Comparison of ENCODE assay signal across 16 mouse cellular contexts in the genomic region with DNA sequence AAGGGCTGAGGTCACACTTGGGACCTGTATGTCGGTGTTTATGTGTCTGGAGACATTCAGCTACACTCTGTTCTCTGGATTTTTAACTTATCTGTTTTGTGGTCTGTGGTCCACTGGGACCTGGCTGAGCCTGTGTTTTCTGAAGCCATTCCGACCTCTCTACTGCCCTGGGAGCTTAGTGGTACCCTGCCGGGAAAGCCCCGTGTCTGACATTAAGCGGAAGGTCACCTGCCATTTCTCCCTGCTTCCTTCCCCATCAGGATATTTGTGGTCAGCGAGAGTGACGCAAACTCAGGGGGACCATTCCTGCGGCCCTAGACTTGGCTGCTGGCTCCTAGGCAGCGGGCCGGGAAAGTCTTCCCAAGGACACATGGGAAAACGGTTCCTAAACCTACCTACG. TPM values are rescaled to one million over a fixed set of nuclear protein-coding genes. Genes with fewer than 3 reads are reported as not detected.
DNase-seq lines count a peak whose midpoint lies in the region; ATAC-seq lines count a peak whose summit lies in the region.
"Had no signal": no experiment of that assay in that cellular context is flagged by ENCODE, and none has a peak within 500 bp of the region (broad histone marks: within the 10 kb centered on the region; RNA-seq: fewer than 3 reads in every experiment).

No protein-coding gene starts in this region.

- no peaks in the 10 kb centered on the region for H3K9me3 ChIP-seq in hindbrain, embryonic 12.5 days (replicated peaks)
- H3K9me3 ChIP-seq in hindbrain, embryonic 16.5 days (ENCODE audit: control insufficient read depth, low read length) = no peaks in the 10 kb centered on the region
- no peaks in the 10 kb centered on the region for H3K9me3 ChIP-seq in embryonic facial prominence, embryonic 13.5 days
- no peaks in the 10 kb centered on the region for H3K9me3 ChIP-seq in forebrain, embryonic 15.5 days
- H3K9me3 ChIP-seq: heart, embryonic 12.5 days; hindbrain, embryonic 13.5 days had no signal

- no peak overlapping the region for H3K4me2 ChIP-seq in hindbrain, embryonic 12.5 days (replicated peaks)
- H3K4me2 ChIP-seq in hindbrain, embryonic 16.5 days (ENCODE audit: low read length) = no peak overlapping the region
- no peak overlapping the region for H3K4me2 ChIP-seq in embryonic facial prominence, embryonic 13.5 days
- H3K4me2 ChIP-seq in forebrain, embryonic 15.5 days (replicated peaks) = no peak overlapping the region
- H3K4me2 ChIP-seq: heart, embryonic 12.5 days; hindbrain, embryonic 13.5 days had no signal

- peaks cover 22% of the 10 kb centered on the region for H3K27me3 ChIP-seq in hindbrain, embryonic 12.5 days
- no peaks in the 10 kb centered on the region for H3K27me3 ChIP-seq in hindbrain, embryonic 16.5 days (replicated peaks; ENCODE audit: control insufficient read depth, insufficient read depth, low read length)
- peaks cover 5% of the 10 kb centered on the region; the same call in 1 of the 2 replicates for H3K27me3 ChIP-seq in embryonic facial prominence, embryonic 13.5 days
- no peaks in the 10 kb centered on the region for H3K27me3 ChIP-seq in splenic B cell, adult 2 months (ENCODE audit: control insufficient read depth, insufficient read depth, low read length, poor library complexity, severe bottlenecking)
- H3K27me3 ChIP-seq in forebrain, embryonic 15.5 days = no peaks in the 10 kb centered on the region
- H3K27me3 ChIP-seq: heart, embryonic 12.5 days had no signal

- no peak for ATAC-seq in hindbrain, embryonic 12.5 days (ENCODE audit: low FRiP score)
- no peak for ATAC-seq in hindbrain, embryonic 16.5 days
- ATAC-seq in embryonic facial prominence, embryonic 13.5 days (ENCODE audit: insufficient number of reproducible peaks, insufficient read depth, low FRiP score, low TSS enrichment, low read depth) = no peak
- ATAC-seq in megakaryocyte, adult 5-6 weeks (ENCODE audit: poor library complexity, severe bottlenecking) = peak; percentile 73
- ATAC-seq in forebrain, embryonic 15.5 days (replicated peaks) = no peak
- ATAC-seq: forebrain, embryonic 16.5 days; intestine, embryonic 16.5 days had no signal

- H3K27ac ChIP-seq in hindbrain, embryonic 12.5 days = no peak overlapping the region
- H3K27ac ChIP-seq in hindbrain, embryonic 16.5 days (ENCODE audit: low read depth, low read length) = no peak overlapping the region
- 0 out of 2 replicates have a peak overlapping the region, but pooled peaks have one; percentile 23 for H3K27ac ChIP-seq in embryonic facial prominence, embryonic 13.5 days
- H3K27ac ChIP-seq in forebrain, embryonic 15.5 days (replicated peaks) = no peak overlapping the region
- H3K27ac ChIP-seq: hindbrain, embryonic 13.5 days had no signal

- 76% methylated on average over 12 of the region's 12 CpGs for WGBS in hindbrain, embryonic 12.5 days
- 78% methylated on average over 12 of the region's 12 CpGs for WGBS in hindbrain, embryonic 16.5 days
- 76% methylated on average over 12 of the region's 12 CpGs for WGBS in embryonic facial prominence, embryonic 13.5 days
- 78% methylated on average over 12 of the region's 12 CpGs for WGBS in forebrain, embryonic 15.5 days

- H3K9ac ChIP-seq in hindbrain, embryonic 12.5 days = 0 out of 2 replicates have a peak overlapping the region, but pooled peaks have one; percentile 2
- H3K9ac ChIP-seq in hindbrain, embryonic 16.5 days (ENCODE audit: low read depth, low read length) = no peak overlapping the region
- no peak overlapping the region for H3K9ac ChIP-seq in embryonic facial prominence, embryonic 13.5 days
- H3K9ac ChIP-seq in forebrain, embryonic 15.5 days (replicated peaks) = no peak overlapping the region
- H3K9ac ChIP-seq: heart, embryonic 12.5 days; hindbrain, embryonic 13.5 days had no signal

- H3K36me3 ChIP-seq in hindbrain, embryonic 12.5 days = no peaks in the 10 kb centered on the region
- no peaks in the 10 kb centered on the region for H3K36me3 ChIP-seq in hindbrain, embryonic 16.5 days (ENCODE audit: control insufficient read depth, insufficient read depth, low read length)
- H3K36me3 ChIP-seq in embryonic facial prominence, embryonic 13.5 days = no peaks in the 10 kb centered on the region
- H3K36me3 ChIP-seq in splenic B cell, adult 2 months (ENCODE audit: control insufficient read depth, insufficient read depth, low read length, poor library complexity, severe bottlenecking) = no peaks in the 10 kb centered on the region
- no peaks in the 10 kb centered on the region for H3K36me3 ChIP-seq in forebrain, embryonic 15.5 days
- H3K36me3 ChIP-seq: hindbrain, embryonic 13.5 days had no signal

- H3K4me1 ChIP-seq in hindbrain, embryonic 12.5 days = peaks cover 29% of the 10 kb centered on the region
- peaks cover 4% of the 10 kb centered on the region for H3K4me1 ChIP-seq in hindbrain, embryonic 16.5 days (ENCODE audit: control insufficient read depth, insufficient read depth, low read depth, low read length)
- H3K4me1 ChIP-seq in embryonic facial prominence, embryonic 13.5 days = peaks cover 18% of the 10 kb centered on the region
- H3K4me1 ChIP-seq in forebrain, embryonic 15.5 days = peaks cover 15% of the 10 kb centered on the region

- no peak overlapping the region for H3K4me3 ChIP-seq in hindbrain, embryonic 12.5 days
- H3K4me3 ChIP-seq in hindbrain, embryonic 16.5 days (ENCODE audit: low read length) = no peak overlapping the region
- no peak overlapping the region for H3K4me3 ChIP-seq in embryonic facial prominence, embryonic 13.5 days
- H3K4me3 ChIP-seq in forebrain, embryonic 15.5 days = no peak overlapping the region
- H3K4me3 ChIP-seq: heart, embryonic 12.5 days; hindbrain, embryonic 13.5 days had no signal

- peak; percentile 13 for DNase-seq in splenic B cell, adult 2 months (ENCODE audit: low read depth, low spot score)
- no peak for DNase-seq in frontal cortex, postnatal 10 days (ENCODE audit: low spot score in 2 of 2)
- DNase-seq in MN1 (ENCODE audit: low spot score) = no peak
- DNase-seq: adrenal gland, adult 2 months; adrenal gland, postnatal 36 days; cerebellum, adult 2 months; gastrocnemius, postnatal 14 days had no signal

RNA-seq across cellular contexts. Expression of a gene that starts 30.2 kb away (rescaled TPM):
- polyA plus RNA-seq in hindbrain, embryonic 12.5 days (2016; fragmentation: Nextera tagmentation; extraction: Ambion mirVana) = 1.1 and 1.5 TPM in 2 replicates
- polyA plus RNA-seq in hindbrain, embryonic 16.5 days (2015; fragmentation: Nextera tagmentation; extraction: Ambion mirVana) = 1.4 TPM in 2 replicates
- polyA plus RNA-seq in embryonic facial prominence, embryonic 13.5 days (2015; fragmentation: Nextera tagmentation; extraction: Ambion mirVana) = 1.3 and 1.5 TPM in 2 replicates
- total RNA-seq in megakaryocyte, adult 5-6 weeks (2015) = 54.9 and 59.6 TPM in 2 replicates
- 147 and 225 TPM in 2 replicates for total RNA-seq in megakaryocyte, adult 5-6 weeks (2017)
- polyA plus RNA-seq in forebrain, embryonic 15.5 days (2015; fragmentation: Nextera tagmentation; extraction: Ambion mirVana) = 0.75 and 1.0 TPM in 2 replicates
